Mouse (Mus musculus) liver, adult 10 weeks (tissue): ENCODE results near the gene Elavl3. TPM values are rescaled to one million over a fixed set of nuclear protein-coding genes. Genes with fewer than 3 reads are reported as not detected.

ENCODE experiments used
- polyA plus RNA-seq: library from polyadenylated mRNA; stranded (reverse); fragments of 350-450 nt; fragmentation: Illumina TruSeq; extraction: RNeasy Lipid Tissue Mini Kit (QIAGEN cat#74804); gene quantifications from one replicate; pipeline ENCODE4 v1.2.3, GENCODE M21; 2014; ENCODE audit warnings: low read depth, low replicate concordance

Elavl3 gene
- not detected for polyA plus RNA-seq

DNA sequence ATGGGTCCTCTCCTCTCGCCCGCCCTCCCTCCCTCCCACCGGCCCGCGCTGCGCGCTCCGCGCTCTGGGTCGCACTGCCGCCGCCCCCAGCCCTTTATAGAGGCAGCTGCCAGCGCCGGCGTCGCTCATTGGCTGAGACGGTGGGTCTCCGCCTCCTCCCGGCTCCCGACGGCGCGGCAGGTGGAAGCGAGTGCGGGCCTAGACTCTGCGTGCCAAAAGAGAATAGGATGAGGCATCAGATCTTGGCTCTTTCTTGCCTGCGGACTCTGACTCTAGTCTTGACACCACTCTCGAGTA lies at the start of gene Elavl3:
Gene Elavl3 (minus strand): TSS at position 66 of the 297 bp plus-strand sequence.

DNA sequence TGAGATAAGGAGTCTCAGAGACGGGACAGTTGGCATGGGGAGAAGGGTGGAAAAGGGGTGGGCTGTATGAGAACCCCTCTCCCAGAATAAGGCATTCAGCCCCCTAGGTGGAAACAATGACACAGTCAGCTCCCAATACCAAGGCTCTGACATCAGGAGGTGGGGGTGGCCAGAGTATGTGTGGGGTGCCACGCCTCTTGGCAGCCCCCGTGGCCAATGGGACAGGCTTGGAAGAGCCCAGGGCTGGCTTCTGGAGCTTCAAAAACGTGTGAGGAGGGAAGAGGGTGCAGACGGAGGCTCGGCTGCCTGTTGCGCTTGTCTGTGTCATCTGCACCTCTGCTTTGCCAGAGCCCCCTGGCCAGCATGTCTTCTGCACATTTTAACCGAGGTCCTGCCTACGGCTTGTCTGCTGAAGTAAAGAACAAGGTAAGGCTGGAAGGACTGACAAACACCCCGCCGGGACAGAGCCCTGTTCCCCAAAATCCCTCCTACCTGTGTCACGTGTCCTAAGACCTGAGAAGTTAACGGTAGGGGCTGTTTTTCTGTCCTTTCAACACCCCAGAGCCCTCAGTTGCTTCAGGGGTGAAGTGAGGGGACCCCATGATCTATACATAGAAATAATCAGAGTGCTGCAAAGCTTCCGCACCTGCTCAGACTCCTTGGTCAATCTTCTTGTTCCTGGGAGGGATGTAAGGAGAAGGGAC lies 47.3 kb upstream of the Elavl3 start, which contains the start of gene Cnn1:
Gene Cnn1 (plus strand): TSS at position 224 of the 704 bp plus-strand sequence.

DNA sequence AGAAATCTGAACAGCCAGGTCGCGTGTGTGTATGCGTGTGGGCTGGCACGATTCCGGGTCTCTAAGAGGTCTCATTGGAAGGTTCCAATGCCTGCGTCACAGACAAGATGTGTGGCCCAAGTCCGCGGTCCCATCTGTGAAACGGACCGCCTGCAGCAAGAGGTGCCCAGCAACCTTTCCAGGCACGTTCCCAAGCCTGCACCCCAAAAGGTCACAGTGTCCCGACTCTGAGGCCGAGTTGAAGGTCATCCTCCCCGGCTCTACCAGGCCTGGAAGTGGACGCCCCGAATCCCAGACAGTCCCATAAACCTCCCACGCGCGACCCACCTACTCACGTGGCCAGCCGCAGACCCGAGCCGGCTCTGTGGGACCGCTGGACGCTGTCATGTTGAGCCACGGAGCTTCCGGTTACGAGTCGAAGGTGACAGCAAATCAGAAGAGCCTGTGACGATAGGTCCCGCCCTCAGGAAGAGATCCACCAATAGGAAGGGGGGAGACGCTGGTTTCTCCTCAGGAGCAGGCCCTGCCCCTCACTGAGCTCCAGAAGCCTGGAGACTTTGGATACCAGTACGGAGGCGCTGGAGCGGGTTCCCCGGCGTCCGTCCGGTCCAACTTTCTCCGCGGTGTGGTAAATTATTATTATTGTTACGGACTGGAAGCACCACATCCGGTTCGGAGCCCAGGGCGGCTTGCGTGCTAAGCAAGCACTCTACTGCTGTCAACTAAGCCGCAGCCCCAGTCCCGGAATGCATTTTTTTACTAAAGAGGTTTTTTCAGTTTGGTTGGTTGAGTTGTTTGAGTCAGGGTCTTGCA lies 33.4 kb upstream of the Elavl3 start, which contains the start of gene Ecsit:
Gene Ecsit (minus strand): TSS at position 417 of the 813 bp plus-strand sequence.

DNA sequence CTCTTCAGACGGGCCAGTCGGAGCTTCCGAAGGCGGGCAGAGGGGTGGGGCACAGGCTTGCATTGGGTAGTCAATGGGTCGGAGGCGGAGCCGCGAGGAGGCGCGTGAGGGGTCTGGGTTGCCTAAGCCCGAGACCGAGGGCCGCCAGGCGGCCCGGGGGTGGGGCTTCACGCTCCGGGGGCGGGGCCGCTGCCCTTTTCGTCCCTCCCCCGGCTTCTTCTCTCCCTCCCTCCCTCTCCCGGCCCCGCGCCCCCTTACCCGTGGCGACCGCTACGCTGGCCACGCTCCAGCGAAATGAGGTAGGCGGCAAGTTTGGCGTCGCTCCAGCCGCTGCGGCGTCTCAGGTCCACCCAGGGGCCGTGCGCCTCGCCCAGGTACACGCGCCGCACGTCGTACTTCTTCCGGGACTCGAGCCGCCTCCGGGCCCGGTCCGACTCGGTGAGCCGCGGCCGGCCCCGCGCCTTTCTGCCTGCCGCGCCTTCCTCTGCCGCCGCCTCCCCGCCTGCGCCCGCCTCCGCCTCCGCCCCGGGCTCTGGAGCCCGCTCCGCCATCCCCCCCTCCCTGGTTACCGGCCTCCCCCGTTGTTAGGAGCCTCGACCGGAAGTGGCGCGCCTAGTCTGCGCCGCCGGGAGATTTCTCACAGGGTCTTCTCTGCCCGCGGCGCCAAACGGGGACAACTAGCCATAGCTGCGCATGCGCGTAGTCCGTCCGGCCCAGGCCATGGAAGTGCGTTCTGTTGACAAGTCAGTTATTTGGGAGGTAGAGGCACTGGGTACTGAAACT lies 19.2 kb upstream of the Elavl3 start, which contains the start of the genes Gm49318 and Zfp653:
Gene Gm49318 (minus strand): TSS at position 469 of the 783 bp plus-strand sequence.
Gene Zfp653 (minus strand): TSS at position 586 of the 783 bp plus-strand sequence.

DNA sequence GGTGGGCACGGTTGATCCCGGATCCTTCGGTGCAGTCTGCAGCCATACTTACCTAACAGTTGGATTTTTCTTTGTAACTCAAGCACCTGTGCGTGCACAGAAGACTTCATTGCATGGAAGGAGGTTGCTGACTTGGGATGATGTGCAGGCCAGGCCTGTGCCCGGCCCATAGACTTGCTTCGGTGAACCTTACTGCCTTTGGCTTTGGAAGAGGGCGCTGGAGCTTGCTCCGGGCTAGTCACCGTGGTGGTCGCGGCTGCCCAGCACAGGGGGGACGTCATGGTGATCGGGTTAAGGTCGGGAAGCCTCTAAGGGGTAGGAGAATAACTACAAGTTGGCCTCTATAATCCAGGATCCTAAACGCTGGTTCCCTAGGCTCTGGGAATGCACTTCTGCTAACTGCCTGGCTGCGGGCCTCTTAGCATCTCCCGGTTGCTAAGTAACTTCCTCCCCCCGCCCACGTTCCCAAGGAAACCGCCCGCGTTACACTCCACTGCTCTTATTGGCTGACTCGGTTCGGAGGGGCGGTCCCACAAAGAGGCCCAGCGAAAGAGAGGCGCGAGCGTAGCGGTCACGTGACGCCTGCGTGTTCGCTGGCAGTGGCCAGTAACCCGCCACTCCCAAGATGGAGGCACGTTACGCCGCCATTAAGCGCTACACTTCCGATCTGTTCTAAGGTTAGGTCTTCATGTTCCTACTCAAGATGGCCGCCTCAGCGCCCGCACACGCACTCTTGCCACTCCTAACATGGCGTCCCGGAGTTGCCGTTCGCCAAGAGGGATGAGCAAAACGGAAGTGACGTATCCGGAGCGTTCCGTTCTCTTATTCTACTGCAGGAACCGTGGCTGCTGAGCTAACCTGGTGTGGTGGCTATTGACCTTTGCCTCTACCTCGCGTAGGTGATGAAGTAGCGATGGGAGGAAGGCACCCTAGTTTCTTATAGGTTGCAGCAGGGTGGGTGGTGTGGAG lies 49.3 kb downstream of the Elavl3 start, which contains the start of the genes Ccdc151 and Prkcsh:
Gene Ccdc151 (minus strand): TSS at position 441 of the 969 bp plus-strand sequence.
Gene Prkcsh (plus strand): TSS at position 613 of the 969 bp plus-strand sequence.

DNA sequence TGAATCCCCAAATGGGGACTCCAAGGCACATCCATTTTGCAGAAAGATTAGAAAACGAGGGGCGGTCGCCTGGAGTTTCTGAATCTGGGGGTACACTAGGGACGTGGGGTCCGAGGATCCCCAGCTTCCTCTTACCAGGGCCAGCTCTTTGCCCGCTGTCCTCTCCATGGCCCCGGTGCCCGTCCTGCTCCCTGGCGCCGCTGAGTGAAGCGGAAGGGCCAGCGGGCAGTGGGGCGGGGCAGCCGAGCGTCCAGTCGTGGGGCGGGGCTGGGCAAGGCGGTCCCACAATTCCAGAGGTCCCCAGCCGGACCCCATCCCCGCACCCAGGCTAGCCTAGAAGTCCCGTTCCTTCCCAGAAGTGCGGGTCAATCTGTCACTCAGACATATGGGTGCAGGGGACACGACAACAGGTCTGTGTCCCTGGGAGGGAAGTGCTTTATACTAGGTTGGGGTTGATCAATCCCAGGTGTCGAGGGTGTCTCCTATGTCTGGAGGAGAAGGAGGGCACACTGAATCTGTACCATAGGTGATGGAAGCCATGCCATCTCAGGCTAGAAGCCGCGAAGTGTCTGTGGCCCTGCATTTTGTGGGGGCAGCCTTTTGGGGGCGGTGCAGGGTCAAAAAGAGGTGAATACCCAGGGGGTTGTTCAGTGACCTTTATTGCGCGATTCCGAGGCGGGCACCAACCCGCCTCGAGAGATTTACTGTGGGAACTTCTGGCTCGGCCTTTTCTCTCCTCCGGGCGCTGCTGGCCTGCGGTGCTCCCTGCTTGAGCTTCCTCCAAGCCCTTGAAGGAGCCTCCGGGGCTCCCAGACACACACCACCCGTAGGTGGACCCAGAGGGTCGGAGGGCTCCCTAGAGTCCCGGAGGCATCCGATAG lies 62.4 kb downstream of the Elavl3 start, which contains the start of gene Rgl3:
Gene Rgl3 (minus strand): TSS at position 217 of the 881 bp plus-strand sequence.

Other genes with a start within 250 kb of the Elavl3 start
- not detected for gene Angptl8, start 216.5 kb downstream of the Elavl3 start, polyA plus RNA-seq
- 3.8 TPM for gene Dock6, start 199.4 kb downstream of the Elavl3 start, polyA plus RNA-seq
- gene Rab3d, start 133.8 kb downstream of the Elavl3 start, polyA plus RNA-seq: 1.7 TPM
- 1.5 TPM for gene Ccdc159, start 124.6 kb downstream of the Elavl3 start, polyA plus RNA-seq
- gene Tmem205, start 124.5 kb downstream of the Elavl3 start, polyA plus RNA-seq: 32.3 TPM
- 0.32 TPM for gene Plppr2, start 115.0 kb downstream of the Elavl3 start, polyA plus RNA-seq
- gene Swsap1, start 96.3 kb downstream of the Elavl3 start, polyA plus RNA-seq: 3.7 TPM
- not detected for gene Epor, start 88.5 kb downstream of the Elavl3 start, polyA plus RNA-seq
- 3.0 TPM for gene Rgl3, start 62.6 kb downstream of the Elavl3 start, polyA plus RNA-seq
- not detected for gene Ccdc151, start 49.4 kb downstream of the Elavl3 start, polyA plus RNA-seq
- gene Prkcsh, start 49.2 kb downstream of the Elavl3 start, polyA plus RNA-seq: 9.6 TPM
- not detected for gene Gm49318, start 19.2 kb upstream of the Elavl3 start, polyA plus RNA-seq
- 0.16 TPM for gene Zfp653, start 19.4 kb upstream of the Elavl3 start, polyA plus RNA-seq
- 8.2 TPM for gene Ecsit, start 33.4 kb upstream of the Elavl3 start, polyA plus RNA-seq
- 0.50 TPM for gene Cnn1, start 47.2 kb upstream of the Elavl3 start, polyA plus RNA-seq
- gene Elof1, start 65.1 kb upstream of the Elavl3 start, polyA plus RNA-seq: 9.1 TPM
- gene Acp5, start 83.7 kb upstream of the Elavl3 start, polyA plus RNA-seq: 14.5 TPM
- 5.8 TPM for gene Pigyl, start 104.8 kb upstream of the Elavl3 start, polyA plus RNA-seq
- gene Zfp872, start 136.1 kb upstream of the Elavl3 start, polyA plus RNA-seq: 0.21 TPM
- gene Zfp809, start 173.7 kb upstream of the Elavl3 start, polyA plus RNA-seq: 34.5 TPM
- gene Zfp599, start 207.9 kb upstream of the Elavl3 start, polyA plus RNA-seq: 0.29 TPM